Mouse (Mus musculus) cerebellum, postnatal 14 days (tissue): ENCODE data around the gene 1810049J17Rik.
A peak's percentile ranks its signal among the peaks of the same experiment; 100 is the strongest.

Experiments used
- DNase-seq, 2 experiments: peaks; one replicate each; pipeline ENCODE4 v3.0.0; 2021; ENCODE audit warnings: mixed read lengths in 2 of 2

The 1810049J17Rik gene

DNA sequence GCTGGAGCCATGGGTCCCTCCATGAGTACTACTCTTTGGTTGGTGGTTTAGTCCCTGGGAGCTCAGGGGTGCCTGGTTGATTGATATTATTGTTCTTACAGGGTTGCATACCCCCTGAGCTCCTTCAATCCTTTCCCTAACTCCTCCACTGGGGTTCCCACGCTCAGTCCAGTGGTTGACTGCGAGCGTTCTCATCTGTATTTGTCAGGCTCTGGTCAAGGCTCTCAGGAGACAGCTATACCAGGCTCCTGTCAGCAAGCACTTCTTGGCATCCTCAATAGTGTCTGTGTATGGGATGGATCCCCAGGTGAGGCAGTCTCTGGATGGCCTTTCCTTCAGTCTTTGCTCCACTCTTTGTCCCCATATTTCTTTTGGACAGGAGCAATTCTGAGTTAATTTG lies 25.2 kb upstream of the 1810049J17Rik start:
- no peak for DNase-seq

DNA sequence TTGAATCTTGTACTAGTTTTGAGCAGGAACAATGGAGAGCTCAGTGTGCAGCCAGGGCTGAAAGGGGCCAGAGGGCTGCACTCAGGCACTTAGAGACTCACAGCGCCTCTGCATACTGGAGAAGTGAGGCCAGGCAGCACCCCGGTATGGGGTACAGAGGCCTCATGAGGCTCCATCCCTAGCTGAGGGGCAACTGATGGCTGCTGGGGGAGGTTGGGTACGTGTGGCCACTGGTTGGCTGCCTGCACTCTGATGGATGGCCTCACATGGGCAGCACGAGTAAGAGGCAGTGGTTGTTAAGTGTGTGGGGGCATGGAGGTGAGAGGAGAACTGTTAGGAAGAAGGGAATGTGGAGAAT lies 19.7 kb upstream of the 1810049J17Rik start:
- DNase-seq = no peak

DNA sequence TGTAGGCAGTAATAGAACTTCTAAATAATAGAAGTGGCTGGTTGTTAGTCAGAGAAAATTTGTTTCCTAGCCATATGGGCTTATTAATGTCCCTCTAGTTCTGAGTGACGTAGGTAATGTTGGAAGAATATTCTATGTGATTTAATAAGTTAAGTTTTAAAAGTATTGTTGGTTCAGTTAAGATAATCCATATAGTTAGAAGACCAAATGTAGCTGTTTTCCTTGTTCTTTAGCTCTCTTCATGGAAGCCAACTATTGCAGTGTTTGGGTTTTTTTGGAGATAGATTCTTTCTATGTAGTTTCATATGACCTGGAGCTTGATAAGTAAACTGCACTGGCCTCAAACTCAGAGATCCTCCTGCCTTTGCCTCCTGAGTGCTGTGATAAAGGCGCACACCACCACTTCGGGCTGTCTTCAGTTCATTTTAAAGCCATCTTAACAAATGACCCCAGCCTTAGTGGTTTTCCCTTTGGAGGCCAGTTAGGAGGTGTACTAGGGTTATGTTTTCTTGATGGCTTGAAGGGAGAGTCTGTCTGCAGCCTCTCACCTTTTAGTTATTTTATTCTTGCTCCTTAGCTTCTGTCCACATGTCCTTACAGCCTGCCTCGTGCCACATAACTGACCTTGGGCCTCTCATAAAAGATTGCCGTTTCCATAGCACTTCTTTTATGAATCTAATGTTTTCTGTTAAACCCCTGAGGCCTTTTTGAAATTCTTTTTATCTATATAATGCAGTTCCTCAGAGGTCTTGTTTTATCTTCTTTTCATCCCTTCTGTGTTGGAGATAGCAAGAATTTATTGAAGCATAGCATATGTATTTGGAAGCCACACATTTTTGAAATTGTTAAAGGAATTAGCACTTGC lies 19.1 kb upstream of the 1810049J17Rik start:
- DNase-seq = no peak

DNA sequence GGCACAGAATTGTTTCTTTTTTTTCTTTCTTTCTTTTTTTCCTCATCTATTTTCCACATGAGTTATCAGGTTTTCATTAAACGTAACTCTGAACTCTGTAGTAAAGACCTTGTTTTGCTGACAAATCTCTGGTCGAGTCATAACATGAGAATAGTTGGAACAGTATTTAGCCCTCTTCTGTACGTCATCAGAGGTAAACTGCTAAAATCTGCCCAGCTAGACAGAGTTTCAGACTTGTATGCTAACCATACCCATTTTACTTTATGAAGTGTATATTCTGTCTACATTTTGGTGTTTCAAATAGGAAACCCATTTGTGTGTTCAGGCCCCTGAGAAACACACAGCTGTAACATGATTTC lies 16.1 kb upstream of the 1810049J17Rik start:
- no peak for DNase-seq

DNA sequence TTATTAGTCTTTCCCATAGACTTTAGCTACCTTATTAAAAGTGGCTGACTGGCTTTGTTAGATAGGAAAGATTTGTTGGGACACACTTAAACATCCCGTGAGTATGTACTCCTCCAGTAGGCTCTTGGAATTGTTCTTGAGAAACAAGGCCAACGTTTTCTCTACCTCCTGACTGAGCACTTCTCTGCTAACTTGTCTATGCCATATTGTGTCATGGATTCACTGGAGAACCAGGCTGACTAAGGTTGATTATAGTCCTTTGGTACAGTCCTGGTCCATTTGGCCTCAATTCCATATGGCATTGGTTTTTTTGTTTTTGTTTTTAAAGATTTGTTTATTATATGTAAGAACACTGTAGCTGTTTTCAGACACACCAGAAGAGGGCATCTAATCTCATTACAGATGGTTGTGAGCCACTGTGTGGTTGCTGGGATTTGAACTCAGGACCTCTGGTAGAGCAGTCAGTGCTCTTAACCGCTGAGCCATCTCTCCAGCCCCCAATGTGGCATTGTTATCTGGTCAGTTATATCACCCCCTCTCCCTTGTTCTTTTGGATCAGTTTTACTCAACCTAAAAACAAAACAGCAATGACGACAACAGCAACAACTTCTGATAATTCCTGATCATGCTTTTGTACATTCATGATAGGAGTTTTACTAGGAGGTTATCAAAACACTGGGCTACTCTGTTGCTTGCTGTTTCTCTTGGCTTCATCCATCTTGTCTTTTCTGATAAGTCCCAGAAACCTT lies 15.5 kb upstream of the 1810049J17Rik start:
- no peak for DNase-seq

DNA sequence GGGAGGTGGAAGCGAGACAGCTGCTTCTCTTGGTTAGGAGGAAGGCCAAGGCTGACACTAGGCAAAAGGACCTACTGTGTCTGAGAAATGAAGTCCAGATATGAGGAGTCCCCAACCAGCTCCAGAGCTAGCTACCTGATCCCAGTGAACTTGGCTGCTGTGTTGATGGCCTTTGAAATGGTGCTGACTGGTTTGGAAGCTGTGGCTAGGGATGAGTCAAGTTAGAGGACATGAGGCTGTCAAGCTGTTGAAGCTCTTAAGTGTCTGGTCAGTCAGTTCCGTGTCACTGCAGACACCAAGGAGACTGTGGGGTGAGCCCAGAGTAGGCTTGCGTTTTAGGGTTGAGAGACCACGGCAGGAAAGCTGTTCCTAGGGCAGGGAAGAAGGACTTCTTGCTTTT lies 12.7 kb upstream of the 1810049J17Rik start:
- no peak for DNase-seq

DNA sequence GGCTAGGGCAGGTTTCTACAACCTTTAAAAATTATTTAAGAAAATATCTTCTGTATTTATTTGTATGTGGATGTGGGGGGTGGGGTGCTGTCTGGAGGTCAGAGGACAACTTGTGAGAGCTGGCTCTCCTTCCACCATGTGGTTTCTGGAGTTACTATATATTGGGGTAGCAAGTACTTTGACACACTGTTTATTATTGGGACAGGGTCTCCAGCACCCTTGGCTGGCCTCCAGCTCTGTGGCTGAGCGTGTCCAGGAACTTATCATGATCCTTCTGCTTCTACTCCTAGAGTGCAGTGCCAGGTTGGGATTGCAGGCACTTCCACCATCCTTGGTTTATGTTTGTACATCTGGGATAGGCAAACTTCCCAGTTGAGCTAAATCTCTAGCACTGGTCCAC lies 9.6 kb upstream of the 1810049J17Rik start:
- peak in 1 of 2 experiments; percentile 22 for DNase-seq

DNA sequence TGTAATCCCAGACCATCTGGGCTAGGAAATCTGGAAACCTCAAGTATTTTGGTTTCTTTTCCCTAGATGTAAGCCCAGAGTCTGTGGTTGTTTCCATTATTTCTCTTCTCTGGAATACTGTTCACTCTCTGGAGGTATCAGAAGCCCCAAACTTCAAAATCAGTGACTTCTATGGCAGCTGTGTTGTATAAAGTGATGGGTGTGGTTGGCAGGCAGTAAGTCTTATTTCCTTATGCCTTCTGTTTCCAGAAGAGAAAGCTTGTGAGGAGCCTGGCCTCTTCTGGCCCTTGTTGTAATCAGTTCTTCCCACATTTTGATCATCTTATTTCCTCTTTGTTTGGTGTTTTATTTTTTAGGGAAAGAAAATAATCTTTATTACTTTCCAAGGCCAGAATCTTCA lies 9.2 kb upstream of the 1810049J17Rik start:
- no peak for DNase-seq

DNA sequence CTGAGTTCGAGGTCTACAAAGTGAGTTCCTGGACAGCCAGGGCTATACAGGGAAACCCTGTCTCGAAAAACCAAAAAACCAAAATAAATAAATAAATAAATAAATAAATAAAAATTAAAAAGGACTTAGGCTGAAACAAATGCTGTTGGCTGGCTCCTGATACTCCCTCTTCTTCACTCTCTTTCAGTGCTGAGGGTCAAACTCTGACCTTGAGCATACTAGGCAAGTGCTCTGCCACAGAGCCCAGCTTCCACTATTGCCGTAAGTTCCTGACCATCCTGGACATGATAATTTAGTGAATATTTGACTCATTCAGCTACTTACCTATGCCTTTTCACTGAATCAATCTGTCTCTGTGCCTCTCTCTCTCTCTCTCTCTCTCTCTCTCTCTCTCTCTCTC lies 8.7 kb upstream of the 1810049J17Rik start:
- no peak for DNase-seq

DNA sequence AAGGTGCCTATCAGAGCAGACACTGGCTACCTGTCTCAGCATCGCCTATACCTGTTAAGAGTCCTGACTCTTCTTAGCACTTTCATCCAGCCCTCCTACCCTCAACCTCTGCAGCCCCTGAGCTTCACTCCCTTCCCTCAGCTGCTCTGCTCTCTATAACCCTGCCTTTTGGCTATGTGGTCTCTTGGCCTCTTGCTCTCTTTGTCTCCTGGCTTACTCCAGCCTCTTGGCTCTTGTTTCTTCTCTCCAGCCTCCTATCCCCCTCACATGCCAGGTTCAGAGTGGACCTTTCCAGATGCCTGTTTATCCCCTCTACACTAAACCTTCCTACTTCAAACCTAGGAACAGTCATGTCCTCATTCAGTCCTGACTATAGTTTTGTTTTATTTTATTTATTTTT lies 2.6 kb upstream of the 1810049J17Rik start:
- DNase-seq = peak in 1 of 2 experiments; percentile 12

DNA sequence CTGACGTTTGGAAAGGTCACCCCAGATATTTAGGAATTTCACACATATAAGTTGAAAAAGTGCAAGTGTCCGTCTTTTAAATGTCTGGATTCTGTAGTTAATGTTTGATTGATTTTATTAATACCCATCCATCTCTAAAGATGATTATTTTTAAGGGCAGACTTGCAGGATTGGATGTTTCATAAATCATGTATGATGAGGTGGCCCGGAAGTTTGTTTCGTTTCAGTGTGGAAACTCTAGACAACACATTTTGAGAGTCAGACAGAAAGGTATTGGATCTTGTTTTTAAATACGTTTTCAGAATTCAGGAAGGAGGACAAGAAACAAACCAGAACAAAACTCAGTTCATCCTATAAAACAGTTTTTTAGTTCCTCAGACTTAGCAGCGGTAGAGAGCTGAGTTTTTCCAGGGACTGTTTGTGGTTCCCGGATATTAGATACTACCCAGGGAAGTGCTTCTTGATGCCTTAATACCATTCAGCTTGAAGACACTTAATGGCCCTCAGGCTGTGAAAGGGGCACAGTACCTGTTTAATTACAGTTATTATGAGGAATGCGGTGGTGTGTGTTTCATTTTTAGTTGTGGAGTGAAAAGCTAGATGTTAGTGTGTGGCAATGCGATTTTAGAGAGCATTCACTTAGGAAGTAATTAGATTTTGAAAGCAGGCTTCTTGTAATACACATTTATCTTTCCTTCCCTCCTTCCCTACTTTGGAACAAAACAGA lies 1.1 kb upstream of the 1810049J17Rik start:
- DNase-seq = no peak

DNA sequence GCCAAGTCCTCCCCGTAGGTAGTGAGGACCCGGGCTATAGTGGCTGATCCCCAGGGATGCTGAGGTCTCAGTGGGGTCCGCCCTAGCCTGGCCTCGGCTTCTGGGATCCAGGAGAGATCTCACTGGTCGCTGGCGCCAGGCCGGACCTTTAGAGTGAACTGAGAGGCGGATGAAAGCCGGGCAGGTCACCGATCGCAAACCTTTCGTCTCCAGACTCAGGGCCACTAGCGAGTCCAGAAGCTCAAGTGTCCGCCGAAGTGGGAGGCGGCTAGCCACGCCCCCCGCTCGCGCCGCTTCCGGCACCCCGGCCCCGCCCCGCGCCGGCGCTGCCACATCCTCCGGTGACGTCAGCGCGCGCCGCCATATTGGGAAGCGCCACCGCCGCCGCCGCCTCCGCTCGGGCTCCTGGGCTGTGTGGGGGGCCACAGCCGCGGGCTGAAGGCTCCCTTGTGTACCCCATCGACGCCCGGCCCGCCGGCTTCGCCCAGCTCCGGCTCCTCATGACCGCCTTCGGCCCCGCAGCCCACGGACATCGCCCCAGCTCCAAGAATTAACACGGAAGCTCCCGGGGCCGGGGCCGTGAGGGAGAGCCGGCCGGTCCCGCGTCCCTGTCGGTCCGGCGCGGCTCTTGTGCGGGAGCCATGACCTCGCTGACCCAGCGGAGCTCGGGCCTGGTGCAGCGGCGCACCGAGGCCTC lies 460 bp downstream of the 1810049J17Rik start, which contains the start of gene Golph3:
Gene Golph3, plus strand, starts transcription at position 360 of the 697 bp plus-strand sequence.
- peak; percentile 98 for DNase-seq

DNA sequence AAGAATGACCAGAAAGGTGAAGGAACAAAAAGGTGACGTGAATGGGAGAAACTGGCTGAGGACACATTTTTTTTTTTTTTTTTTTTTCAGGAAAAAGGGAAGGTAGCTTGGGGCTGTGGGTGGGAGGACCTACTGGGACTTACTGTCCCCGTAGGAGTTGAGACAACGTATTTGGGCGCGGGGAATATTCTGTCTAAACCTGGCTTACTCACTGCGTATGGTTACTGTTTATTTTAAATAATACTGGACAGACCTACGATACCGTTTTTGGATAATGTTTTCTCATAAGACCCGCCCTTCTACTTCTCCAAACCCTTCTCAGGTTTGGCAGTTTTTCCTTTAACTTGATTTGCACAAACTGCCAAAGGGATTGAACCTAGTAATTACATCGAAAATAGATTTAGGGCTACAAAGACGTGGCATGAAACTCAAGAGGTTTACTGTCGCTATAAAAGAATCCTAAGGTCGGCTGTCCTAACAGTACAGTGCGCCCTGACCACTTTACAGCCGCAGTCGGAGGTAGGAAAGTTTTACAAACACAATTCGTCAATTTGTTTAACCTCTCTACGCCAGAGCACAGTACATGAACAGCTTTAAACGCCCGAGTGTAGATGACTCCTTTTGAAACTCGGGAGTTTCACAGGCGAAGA lies 1.1 kb downstream of the 1810049J17Rik start:
- DNase-seq = no peak

DNA sequence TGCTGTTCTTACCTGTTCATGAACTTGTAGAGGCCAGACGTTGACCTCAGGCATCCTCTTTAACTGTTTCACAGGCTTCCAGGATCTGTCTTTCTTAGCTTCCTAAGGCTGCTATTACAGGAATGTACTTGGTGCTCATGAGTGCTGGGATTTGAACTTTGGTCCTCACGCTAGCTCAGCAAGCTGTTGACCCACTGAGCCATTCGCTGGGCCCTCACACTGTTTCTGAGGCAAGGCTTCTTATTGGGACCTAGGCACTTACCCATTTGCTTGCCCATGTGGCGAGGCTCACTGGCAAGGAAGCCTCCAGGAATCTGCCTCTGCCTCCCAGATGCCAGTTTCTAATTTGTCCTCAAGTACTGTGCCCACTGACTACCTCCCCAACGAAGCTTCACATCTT lies 1.8 kb downstream of the 1810049J17Rik start:
- no peak for DNase-seq

DNA sequence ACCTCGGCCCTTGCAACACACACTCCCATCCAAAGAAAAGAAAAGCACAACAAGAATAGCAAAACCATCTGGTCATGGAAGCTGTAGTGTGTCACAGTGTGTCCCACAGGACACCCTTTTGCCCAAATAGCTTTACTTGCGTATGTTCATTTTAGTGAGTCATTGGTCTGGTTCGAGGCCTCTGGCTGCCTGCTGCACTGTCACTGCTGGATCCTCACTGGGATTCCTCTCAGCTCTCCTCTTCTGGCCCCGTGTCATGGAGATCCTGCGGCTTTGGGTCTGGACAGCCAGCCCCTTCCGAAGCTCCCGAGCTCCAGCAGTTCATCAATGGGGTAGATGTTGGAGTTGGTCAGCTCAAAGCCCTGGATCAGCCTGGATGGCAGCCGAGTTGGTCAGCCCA lies 3.2 kb downstream of the 1810049J17Rik start:
- no peak for DNase-seq

DNA sequence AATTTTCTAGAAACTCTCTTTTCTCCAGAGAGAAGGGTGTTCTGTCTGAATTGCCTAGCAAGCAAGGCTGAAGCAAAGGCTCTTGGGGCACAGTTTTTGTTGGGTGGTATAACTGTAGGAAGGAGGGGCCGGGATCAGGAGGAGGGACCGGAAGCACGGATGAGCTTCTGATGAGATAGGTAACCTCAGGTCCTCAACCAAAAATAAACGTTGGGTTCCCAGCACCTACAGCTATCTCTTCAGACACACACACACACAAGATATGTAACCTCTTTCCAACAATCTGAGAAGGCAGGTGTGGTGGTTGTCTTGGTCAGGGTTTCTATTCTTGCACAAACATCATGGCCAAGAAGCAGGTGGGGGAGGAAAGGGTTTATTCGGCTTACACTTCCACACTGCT lies 4.4 kb downstream of the 1810049J17Rik start:
- no peak for DNase-seq

DNA sequence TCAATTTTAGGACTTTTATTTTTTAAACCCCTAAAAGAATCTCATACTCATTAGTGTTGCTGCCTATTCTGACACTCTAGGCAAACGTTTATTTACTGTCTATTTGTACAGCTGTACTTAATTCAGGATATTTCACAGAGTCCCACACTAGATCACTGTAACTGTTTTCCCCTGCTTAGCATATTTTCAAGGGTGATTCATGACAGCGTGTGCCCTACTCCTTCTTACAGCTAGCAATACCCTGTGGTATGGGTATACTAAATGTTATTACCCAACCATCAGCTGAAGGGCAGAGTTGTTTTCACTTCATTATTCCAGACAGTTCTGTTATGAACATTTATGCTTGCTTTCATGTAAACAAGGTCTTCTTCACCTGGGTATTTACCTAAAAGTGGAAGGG lies 5.7 kb downstream of the 1810049J17Rik start:
- DNase-seq = no peak

DNA sequence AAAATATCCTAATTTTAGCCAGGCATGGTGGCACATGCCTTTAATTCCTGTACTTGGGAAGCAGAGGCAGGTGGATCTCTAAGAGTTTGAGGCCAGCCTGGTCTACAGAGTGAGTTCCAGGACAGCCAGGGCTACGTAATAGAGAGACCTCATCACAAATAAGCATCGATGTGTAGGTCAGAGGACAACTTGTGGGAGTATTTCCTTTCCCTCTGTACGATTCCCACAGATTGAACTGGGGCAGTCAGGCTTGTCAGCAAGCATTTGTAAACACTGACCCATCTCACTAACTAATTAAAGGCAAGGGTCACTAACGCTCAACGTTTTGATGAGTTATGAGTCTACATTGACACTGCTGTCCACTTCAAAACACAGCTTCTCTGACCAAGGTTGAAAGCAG lies 7.1 kb downstream of the 1810049J17Rik start:
- no peak for DNase-seq

DNA sequence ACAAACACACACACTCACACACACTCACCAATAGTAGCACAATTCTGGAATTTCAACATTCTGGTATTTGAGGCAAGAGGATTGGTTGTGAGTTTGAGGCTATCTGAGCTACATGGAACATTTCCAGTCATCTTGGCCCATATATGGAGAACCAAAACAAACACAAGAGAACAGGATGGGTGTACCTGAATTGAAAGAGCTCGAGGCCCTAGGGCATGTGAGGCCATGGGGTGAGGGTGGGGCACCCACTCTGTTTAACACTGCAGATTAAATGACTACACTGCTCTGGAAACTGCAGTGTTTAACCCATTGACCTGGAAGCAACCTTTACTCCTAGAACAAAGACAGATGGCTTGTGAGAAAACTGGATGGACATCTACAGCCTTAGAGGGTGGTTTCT lies 8.4 kb downstream of the 1810049J17Rik start:
- DNase-seq = no peak

DNA sequence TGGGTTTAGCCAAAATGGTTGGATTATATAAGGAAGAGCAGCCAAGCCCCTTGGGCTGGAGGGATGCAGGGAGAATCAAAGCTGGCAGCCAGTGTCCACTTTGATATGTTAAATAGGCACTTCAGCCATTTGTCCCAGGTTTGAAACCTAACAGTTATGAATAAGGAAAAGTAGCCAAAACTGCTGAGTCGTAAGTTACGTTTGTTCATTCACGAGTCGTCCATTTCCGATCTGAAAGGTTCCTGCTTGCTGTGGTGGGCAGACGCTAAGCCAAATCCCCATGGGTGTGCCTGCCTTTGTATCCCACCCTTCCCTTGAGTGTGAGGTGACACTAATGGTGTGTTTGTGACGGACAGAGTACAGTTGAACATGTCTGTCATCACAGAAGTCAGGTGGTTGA lies 10.2 kb downstream of the 1810049J17Rik start:
- DNase-seq = no peak

DNA sequence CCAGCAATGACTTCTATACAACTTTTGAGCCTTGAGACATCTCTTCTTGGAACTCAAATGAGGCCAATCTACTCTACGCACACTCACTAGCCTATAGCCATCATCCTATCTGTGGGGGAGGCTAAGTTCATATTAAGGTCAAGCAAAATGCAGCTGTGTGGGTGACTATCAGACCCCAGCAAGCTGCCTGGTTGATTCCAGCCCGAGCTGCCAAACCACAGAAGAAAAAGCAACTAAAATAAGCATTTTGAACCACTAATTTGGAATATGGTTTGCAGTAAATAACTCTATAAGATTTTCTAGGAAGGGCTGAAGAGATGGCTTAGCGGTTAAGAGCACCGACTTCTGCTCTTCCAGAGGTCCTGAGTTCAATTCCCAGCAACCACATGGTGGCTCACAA lies 11.0 kb downstream of the 1810049J17Rik start:
- DNase-seq = no peak

DNA sequence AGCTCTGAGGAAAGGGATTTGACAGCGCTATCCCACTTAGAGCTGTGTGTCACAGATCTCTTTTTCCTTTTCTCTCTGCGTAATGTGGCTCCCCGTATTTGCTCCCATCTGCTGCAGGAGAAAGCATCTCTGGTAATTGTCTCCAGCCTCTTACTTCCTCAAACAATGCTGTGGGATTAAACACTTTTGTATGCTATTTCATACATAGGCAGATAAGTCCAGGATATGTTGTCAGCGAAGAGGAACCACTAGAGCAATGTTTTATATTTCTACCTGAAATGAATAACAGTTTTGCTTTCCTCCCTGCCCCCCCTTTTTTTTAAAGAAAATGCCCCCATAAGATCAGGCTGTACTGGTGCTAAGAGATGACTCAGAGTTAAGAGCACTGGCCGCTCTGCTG lies 13.2 kb downstream of the 1810049J17Rik start:
- DNase-seq = no peak
